Mouse (Mus musculus) yolk sac, embryonic 10.5 days (tissue): ENCODE measurements at regions not wholly inside any gene's neighbourhood (a gene's known extent, or its start where the extent isn't known, plus 50 kb on each side); places are given as distances from the start of the nearest gene placed in this dataset.

Experiments
- DNase-seq: peaks from one replicate; pipeline ENCODE4 v3.0.0-alpha.2; 2017; ENCODE audit warnings: low spot score

- DNase-seq = no peak
Observed at GRCm38 (mm10) chr6:99938949-99939348, 212.8 kb upstream of the Prok2 start.

DNA sequence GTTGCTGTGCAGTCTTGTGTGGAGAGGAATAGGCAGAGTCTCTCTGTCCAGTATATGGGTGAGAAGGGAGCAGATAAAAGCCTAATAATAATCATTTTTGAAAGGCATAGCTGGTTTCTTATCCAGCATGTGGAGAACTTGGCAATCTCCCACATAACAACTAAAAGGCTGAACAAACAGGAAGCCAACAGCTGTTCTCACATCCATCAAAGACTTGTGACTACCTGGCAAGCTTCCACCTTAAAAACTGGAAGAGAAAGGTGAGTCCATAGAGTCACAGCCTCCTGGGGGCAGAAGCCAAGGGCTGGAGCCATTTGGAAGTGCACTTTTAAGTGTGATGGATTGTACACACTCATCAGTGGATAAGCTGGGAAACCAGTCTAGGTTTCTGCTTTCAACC, 210.5 kb upstream of the Prok2 start:
- no peak for DNase-seq

- DNase-seq = no peak
Observed at GRCm38 (mm10) chr6:99935373-99935772, 209.2 kb upstream of the Prok2 start.

- DNase-seq = no peak
Observed at GRCm38 (mm10) chr6:99934394-99934793, 208.2 kb upstream of the Prok2 start.

- DNase-seq = no peak
Observed at GRCm38 (mm10) chr6:99933404-99933803, 207.2 kb upstream of the Prok2 start.

GRCm38 (mm10) chr6:99932923-99933322, 206.7 kb upstream of the Prok2 start:
- DNase-seq = no peak

GRCm38 (mm10) chr6:99932405-99932804, 206.2 kb upstream of the Prok2 start:
- DNase-seq = no peak

GRCm38 (mm10) chr6:99931588-99931987, 205.4 kb upstream of the Prok2 start:
- DNase-seq = no peak

- DNase-seq = no peak
Observed at GRCm38 (mm10) chr6:99930316-99930715, 204.1 kb upstream of the Prok2 start.

- DNase-seq = peak; percentile 6
Observed at GRCm38 (mm10) chr6:99927933-99928555, 201.9 kb upstream of the Prok2 start.

DNA sequence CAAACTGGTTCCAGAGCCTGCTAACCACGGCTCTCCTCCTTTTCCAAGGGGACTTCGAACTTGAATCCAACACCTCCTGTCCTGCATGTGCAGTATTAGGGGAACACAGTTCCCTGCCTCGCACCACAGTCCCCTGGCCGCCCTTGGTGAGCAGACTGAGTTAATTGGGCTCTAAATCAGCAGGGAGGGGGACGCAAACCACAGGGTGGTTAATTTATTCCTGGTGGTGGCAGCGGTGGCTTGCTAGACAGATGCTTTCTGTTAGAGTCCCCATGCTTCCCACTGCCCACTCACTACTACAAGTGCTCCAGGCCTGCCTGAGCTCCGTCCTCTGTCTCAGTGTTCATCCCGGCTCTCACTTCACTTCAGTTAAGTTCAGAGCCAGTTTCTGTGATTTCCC, 198.0 kb upstream of the Prok2 start:
- no peak for DNase-seq

GRCm38 (mm10) chr6:99921966-99922365, 195.8 kb upstream of the Prok2 start:
- no peak for DNase-seq

DNA sequence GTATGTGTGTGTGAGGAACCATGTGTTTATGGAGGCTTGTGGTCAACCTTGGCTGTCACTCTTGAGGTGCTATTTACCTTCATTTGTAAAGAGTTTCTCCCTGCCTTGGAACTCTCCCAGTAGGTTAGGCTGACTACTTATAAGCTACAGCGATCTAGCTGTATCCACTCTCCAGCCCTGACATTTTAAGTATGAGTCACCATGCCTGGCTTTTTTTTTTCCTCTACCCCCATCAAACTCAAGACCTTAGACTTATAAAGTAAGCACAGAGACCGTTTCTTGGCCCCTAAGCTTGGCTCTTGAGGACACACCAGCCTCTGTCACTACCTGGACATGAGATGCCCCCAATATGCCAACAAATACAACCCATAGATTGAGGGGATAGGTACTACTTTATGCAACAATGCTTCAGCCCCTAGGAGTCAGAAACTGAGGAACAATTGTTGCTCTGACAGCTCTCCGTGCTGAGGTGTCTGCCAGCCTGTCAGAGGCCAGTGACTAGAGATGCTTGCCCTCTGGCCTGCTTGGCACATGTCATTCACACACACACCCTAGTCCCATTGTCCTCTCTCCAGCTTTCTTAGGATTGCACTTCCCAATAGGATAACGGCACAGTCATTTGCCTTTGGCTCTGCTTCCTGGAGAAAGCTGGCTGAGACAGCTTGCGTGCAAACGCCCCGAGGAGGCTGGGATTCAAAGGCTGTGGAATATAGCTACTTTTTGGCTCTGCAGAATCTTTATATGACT, 193.8 kb upstream of the Prok2 start:
- no peak for DNase-seq

DNA sequence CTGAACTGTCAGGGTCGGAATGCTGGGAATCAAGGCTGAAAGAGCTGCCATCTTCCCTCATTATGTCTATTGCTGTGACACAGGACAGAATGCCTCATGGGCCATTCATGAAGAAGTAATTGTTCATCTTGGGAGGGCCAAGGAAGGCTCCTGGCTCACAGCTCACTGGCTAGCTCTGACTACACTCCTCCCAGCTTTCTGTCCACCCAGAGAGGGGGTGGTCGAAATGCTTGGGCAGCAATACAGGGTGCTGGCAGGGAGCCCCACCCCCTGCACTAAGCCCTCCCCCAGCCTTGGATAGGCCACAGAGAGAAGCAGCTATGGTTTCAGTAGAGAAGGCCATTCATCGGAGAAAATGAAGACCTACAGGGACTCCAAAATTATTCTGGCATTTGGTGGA, 192.2 kb upstream of the Prok2 start:
- no peak for DNase-seq

- DNase-seq = no peak
Observed at GRCm38 (mm10) chr6:99909921-99910320, 183.7 kb upstream of the Prok2 start.

- no peak for DNase-seq
Observed at GRCm38 (mm10) chr6:99909459-99909858, 183.3 kb upstream of the Prok2 start.

DNA sequence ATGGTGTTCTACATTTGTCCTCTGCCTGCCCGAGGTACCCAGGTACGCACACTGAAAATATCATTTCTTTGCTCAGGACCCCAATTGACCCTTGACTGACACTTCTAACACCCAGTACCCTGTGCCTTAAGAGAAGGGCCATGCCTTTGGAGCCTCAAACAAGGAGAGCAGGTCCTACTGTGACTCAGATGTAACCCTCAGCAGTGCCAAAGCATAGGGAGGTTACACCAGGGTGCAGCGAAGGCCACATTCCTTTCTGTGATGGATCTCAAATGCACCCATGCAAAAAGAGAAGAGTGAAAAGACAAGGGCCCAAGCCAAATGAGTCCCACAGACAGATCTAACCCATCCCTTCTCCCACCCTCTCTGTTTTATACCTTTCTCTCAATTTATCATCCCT, 181.9 kb upstream of the Prok2 start:
- no peak for DNase-seq

DNA sequence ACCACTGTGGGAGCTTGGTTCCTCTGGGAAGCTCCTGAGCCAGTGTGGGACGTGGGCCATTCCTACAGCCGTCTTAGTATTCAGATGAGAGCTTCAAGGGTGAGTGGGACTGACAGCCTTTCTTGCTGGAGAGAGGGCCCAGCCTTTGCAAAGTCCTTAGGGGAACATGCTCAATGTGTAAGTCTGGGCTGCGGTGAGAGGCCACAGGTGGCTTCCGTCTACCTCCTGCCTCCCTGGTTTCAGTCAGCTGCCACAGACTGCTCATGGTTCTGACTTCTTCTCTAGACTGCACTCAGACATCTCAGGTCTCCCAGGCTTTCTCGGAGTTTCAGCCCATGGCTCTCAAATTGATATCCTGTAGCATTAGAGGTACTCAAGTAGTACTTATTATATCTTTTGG, 179.0 kb upstream of the Prok2 start:
- no peak for DNase-seq

GRCm38 (mm10) chr6:99904607-99905006, 178.4 kb upstream of the Prok2 start:
- DNase-seq = no peak

- peak; percentile 6 for DNase-seq
Observed at GRCm38 (mm10) chr6:99904044-99904443, 177.9 kb upstream of the Prok2 start.

DNA sequence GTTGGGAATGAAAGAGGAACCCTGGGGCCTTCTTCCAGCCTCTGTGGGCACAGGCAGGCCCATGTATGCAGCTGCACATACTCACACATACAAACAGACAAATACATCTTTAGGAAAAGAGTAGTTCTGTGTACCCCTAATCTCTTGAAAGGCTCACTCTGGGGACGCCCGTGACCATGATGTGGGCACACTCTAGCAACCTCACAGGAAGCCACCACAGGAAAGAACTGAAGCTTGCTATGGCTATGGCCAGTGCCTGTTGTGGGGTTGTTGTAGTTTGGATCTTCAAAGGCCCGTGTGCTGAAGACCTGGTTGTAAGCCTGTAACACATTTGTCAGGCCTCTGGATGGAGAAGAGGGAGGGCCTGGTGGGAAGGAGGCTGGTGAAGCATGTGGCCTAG, 175.4 kb upstream of the Prok2 start:
- no peak for DNase-seq

DNA sequence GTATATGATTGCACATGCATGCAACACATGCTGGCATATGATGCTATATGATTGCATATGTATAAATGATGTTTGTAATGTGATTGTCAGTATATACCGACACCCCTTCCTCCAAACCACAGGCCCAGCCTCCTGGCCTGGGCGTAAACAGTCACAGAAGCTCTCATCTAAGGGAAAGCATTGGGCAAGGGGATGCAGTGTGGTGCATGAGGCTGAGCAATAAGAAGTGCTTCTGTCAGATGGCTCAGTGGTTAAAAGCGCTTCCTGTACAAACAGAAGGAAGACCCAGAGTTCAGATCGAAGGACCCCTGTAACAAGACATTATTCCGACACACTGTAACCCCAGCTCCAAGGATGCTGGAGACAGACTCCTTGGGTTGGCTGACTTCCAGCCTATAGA, 175.0 kb upstream of the Prok2 start:
- DNase-seq = no peak

DNA sequence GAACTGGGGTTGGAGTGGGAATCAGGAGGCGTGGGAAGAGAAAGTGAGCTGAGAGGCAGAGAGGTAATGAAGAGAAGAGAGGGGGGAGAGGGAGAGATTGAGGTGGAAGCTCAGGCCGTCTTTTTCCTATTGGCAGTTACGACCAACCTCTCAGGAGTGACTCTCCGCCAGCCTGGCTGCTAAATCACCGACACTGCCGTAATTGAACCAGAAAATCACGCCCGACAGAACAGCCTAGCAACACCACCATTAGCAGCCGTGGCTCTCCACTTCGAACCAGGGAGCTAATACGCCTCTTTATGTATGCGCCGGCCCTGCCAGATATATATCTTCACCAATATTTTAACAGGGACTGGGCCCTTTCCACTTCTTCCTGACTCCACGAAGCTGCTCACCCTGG, 173.5 kb upstream of the Prok2 start:
- no peak for DNase-seq

DNA sequence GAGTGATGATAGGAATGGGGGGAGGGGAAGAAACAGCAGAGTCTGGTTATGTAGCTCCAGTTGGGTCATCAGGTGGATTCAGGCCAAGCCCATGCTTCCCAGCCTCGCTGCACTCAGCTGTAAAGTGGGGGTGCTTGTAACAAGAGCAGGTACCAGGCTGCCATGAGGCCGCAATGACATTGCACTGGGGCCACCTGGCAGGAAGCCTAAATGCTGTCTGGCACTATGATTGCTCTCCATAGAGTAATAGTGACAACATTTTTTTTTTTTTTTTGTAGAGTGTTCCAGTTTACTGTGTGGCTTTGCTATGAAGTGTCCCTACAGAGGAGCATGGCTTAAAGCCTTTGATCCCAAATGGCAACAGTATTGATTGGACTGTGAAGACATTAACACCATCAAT, 171.9 kb upstream of the Prok2 start:
- no peak for DNase-seq
